ENCODE assay signal across 8 mouse cellular contexts in the genomic region with DNA sequence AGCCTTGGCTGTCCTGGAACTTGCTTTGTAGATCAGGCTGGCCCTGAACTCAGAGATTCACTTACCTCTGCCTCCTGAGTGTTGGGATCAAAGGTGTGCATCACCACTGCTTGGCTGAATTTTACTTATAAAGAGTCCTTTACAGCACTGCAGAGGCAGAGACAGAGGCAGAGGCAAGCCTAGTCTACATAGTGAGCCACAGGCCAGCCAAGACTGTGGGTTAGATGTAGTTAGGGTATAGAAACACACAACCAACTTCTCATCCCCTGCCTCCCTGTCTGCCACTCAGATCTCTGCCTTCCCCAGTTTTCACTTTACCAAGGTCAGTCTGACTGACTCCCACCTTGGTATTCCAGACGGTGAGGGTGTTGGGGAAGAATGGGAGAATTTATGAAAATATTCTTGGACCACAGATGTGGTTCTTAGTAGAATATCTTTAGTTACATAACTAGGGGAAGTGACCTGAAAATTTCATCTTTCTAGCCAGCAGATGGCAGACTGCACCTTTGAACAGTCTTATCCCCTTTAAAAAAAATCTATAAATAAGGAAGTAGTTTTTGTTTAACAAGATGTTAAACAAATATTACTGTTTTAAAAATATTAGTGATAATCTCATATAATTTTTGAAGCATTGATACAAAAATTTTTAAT.
A peak's percentile ranks its signal among the peaks of the same experiment; 100 is the strongest.
DNase-seq lines count a peak whose midpoint lies in the region; ATAC-seq and TF ChIP-seq lines count a peak whose summit lies in the region.

No protein-coding gene starts in this region.

- H3K36me3 ChIP-seq in forebrain, postnatal 0 days (ENCODE audit: insufficient read depth), result 0 out of 2 replicates have a peak, but pooled peaks cover 4% of the 10 kb centered on the region
- H3K36me3 ChIP-seq in forebrain, embryonic 11.5 days (ENCODE audit: control insufficient read depth, insufficient read depth, low read length), result no peaks in the 10 kb centered on the region
- no peaks in the 10 kb centered on the region for H3K36me3 ChIP-seq in lung, embryonic 14.5 days (ENCODE audit: insufficient read depth)
- H3K36me3 ChIP-seq in stomach, postnatal 0 days (ENCODE audit: control insufficient read depth, insufficient read depth, low read length), result no peaks in the 10 kb centered on the region
- H3K36me3 ChIP-seq in forebrain, embryonic 12.5 days (replicated peaks), result no peaks in the 10 kb centered on the region

- no peak overlapping the region for H3K9ac ChIP-seq in forebrain, postnatal 0 days
- H3K9ac ChIP-seq in forebrain, embryonic 11.5 days (ENCODE audit: low read length), result no peak overlapping the region
- no peak overlapping the region for H3K9ac ChIP-seq in lung, embryonic 14.5 days
- no peak overlapping the region for H3K9ac ChIP-seq in stomach, postnatal 0 days (ENCODE audit: low read length)
- H3K9ac ChIP-seq in forebrain, embryonic 12.5 days, result no peak overlapping the region

- DNase-seq in forebrain, postnatal 0 days, result peak; percentile 68
- no peak for DNase-seq in forebrain, embryonic 11.5 days (ENCODE audit: low spot score)
- DNase-seq in lung, embryonic 14.5 days, result peak; percentile 82
- no peak for DNase-seq in lung, adult 2 months
- peak; percentile 78 for DNase-seq in adipocyte (ENCODE audit: low spot score)
- DNase-seq in stomach, postnatal 0 days (ENCODE audit: low spot score), result no peak

- no peaks in the 10 kb centered on the region for H3K9me3 ChIP-seq in forebrain, postnatal 0 days (ENCODE audit: low read length)
- no peaks in the 10 kb centered on the region for H3K9me3 ChIP-seq in forebrain, embryonic 11.5 days (ENCODE audit: control insufficient read depth, low read length)
- H3K9me3 ChIP-seq in lung, embryonic 14.5 days (ENCODE audit: low read depth, low read length), result no peaks in the 10 kb centered on the region
- no peaks in the 10 kb centered on the region for H3K9me3 ChIP-seq in stomach, postnatal 0 days (ENCODE audit: control insufficient read depth, low read length)
- H3K9me3 ChIP-seq in forebrain, embryonic 12.5 days, result no peaks in the 10 kb centered on the region

- H3K4me2 ChIP-seq in forebrain, postnatal 0 days (ENCODE audit: low read depth), result no peak overlapping the region
- no peak overlapping the region for H3K4me2 ChIP-seq in forebrain, embryonic 11.5 days (ENCODE audit: low read depth, low read length, severe bottlenecking)
- no peak overlapping the region for H3K4me2 ChIP-seq in lung, embryonic 14.5 days
- no peak overlapping the region for H3K4me2 ChIP-seq in stomach, postnatal 0 days (replicated peaks; ENCODE audit: low read depth)
- H3K4me2 ChIP-seq in forebrain, embryonic 12.5 days, result no peak overlapping the region

- H3K4me3 ChIP-seq in forebrain, postnatal 0 days (ENCODE audit: low read depth, low read length), result no peak overlapping the region
- no peak overlapping the region for H3K4me3 ChIP-seq in forebrain, embryonic 11.5 days (ENCODE audit: low read depth, low read length)
- H3K4me3 ChIP-seq in lung, embryonic 14.5 days (ENCODE audit: low read depth, low read length), result no peak overlapping the region
- no peak overlapping the region for H3K4me3 ChIP-seq in lung, adult 2 months (replicated peaks; ENCODE audit: extremely low read depth, low read depth, low read length)
- no peak overlapping the region for H3K4me3 ChIP-seq in stomach, postnatal 0 days (ENCODE audit: low read depth, low read length)
- no peak overlapping the region for H3K4me3 ChIP-seq in forebrain, embryonic 12.5 days (replicated peaks)

- H3K4me1 ChIP-seq in forebrain, postnatal 0 days (ENCODE audit: insufficient read depth), result no peaks in the 10 kb centered on the region
- H3K4me1 ChIP-seq in forebrain, embryonic 11.5 days (replicated peaks; ENCODE audit: control insufficient read depth, insufficient read depth, low read length), result no peaks in the 10 kb centered on the region; the same call in 1 of the 2 replicates
- no peaks in the 10 kb centered on the region for H3K4me1 ChIP-seq in lung, embryonic 14.5 days (ENCODE audit: insufficient read depth)
- H3K4me1 ChIP-seq in lung, adult 2 months (ENCODE audit: control insufficient read depth, insufficient read depth, low read length), result no peaks in the 10 kb centered on the region
- H3K4me1 ChIP-seq in stomach, postnatal 0 days (replicated peaks; ENCODE audit: control insufficient read depth, insufficient read depth), result no peaks in the 10 kb centered on the region
- peaks cover 4% of the 10 kb centered on the region for H3K4me1 ChIP-seq in forebrain, embryonic 12.5 days

- no peak overlapping the region for H3K27ac ChIP-seq in forebrain, postnatal 0 days (ENCODE audit: low read depth, low read length)
- H3K27ac ChIP-seq in forebrain, embryonic 11.5 days (ENCODE audit: low read depth, low read length), result no peak overlapping the region
- no peak overlapping the region for H3K27ac ChIP-seq in lung, embryonic 14.5 days (ENCODE audit: low read depth)
- no peak overlapping the region for H3K27ac ChIP-seq in stomach, postnatal 0 days (replicated peaks)
- H3K27ac ChIP-seq in forebrain, embryonic 12.5 days, result no peak overlapping the region

- no peak for TF ChIP-seq EP300 in stomach, postnatal 0 days (optimal IDR thresholded peaks at IDR 0.05)

- no peak for TF ChIP-seq POLR2A in lung, adult 2 months (IDR thresholded peaks at IDR 0.05; ENCODE audit: borderline replicate concordance, extremely low read depth, low read depth, low read length)

- WGBS in forebrain, postnatal 0 days, result 78% methylated on average over 1 of the region's 1 CpGs
- WGBS in forebrain, embryonic 11.5 days, result 87% methylated on average over 1 of the region's 1 CpGs
- 50% methylated on average over 1 of the region's 1 CpGs for WGBS in lung, embryonic 14.5 days
- 45% methylated on average over 1 of the region's 1 CpGs for WGBS in lung, adult 2 months
- 55% methylated on average over 1 of the region's 1 CpGs for WGBS in stomach, postnatal 0 days
- WGBS in forebrain, embryonic 12.5 days, result 72% methylated on average over 1 of the region's 1 CpGs

- H3K27me3 ChIP-seq in forebrain, postnatal 0 days (ENCODE audit: insufficient read depth, low read length), result no peaks in the 10 kb centered on the region
- no peaks in the 10 kb centered on the region for H3K27me3 ChIP-seq in forebrain, embryonic 11.5 days (ENCODE audit: control insufficient read depth, insufficient read depth, low read length)
- no peaks in the 10 kb centered on the region for H3K27me3 ChIP-seq in lung, embryonic 14.5 days (ENCODE audit: insufficient read depth, low read length)
- no peaks in the 10 kb centered on the region for H3K27me3 ChIP-seq in stomach, postnatal 0 days (ENCODE audit: control insufficient read depth, insufficient read depth, low read length)
- H3K27me3 ChIP-seq in forebrain, embryonic 12.5 days, result no peaks in the 10 kb centered on the region

- 0 out of 2 replicates have a peak, but pooled peaks have one; percentile 56 for ATAC-seq in forebrain, postnatal 0 days
- ATAC-seq in forebrain, embryonic 11.5 days (replicated peaks; ENCODE audit: low FRiP score), result no peak
- ATAC-seq in lung, embryonic 14.5 days (ENCODE audit: insufficient read depth), result no peak
- peak; percentile 38 for ATAC-seq in inflammation-experienced regulatory T-cells, adult 6 months
- ATAC-seq in stomach, postnatal 0 days (ENCODE audit: low FRiP score, low TSS enrichment), result no peak
- ATAC-seq in forebrain, embryonic 12.5 days (ENCODE audit: low FRiP score), result no peak

- TF ChIP-seq CTCF in forebrain, postnatal 0 days (IDR thresholded peaks at IDR 0.05; ENCODE audit: low read depth), result peak; percentile 59
- peak; percentile 53 for TF ChIP-seq CTCF in lung, embryonic 14.5 days (IDR thresholded peaks at IDR 0.05; ENCODE audit: low read depth)
- TF ChIP-seq CTCF in lung, adult 2 months (IDR thresholded peaks at IDR 0.05; ENCODE audit: insufficient read depth, low read length), result no peak
- TF ChIP-seq CTCF in stomach, postnatal 0 days (IDR thresholded peaks at IDR 0.05; ENCODE audit: low read depth), result peak; percentile 76

Comparison
In these comparisons a context has a peak if more than half of its experiments do, and no peak if none do; other contexts are left out.
1. ATAC-seq: peak in forebrain, postnatal 0 days (single experiment) and inflammation-experienced regulatory T-cells, adult 6 months (single experiment); none in forebrain, embryonic 11.5 days (single experiment), lung, embryonic 14.5 days (single experiment), stomach, postnatal 0 days (single experiment) and forebrain, embryonic 12.5 days (single experiment).
2. DNase-seq: peak in forebrain, postnatal 0 days (single experiment), lung, embryonic 14.5 days (single experiment) and adipocyte (single experiment); none in forebrain, embryonic 11.5 days (single experiment), lung, adult 2 months (single experiment) and stomach, postnatal 0 days (single experiment).